Mouse (Mus musculus) C2C12 (cell line): ENCODE data around the gene Mapk13.

Experiments used
- CTCF ChIP-seq: IDR thresholded peaks from one replicate; pipeline ENCODE4 v1.5.1; 2011; ENCODE audit not compliant: control insufficient read depth, insufficient read depth, insufficient read length
- FOSL1 ChIP-seq: IDR thresholded peaks from one replicate; pipeline ENCODE4 v1.8.0; 2011; ENCODE audit warnings: mild to moderate bottlenecking, low read length; ENCODE audit not compliant: poor library complexity, insufficient read depth, severe bottlenecking
- MAX ChIP-seq: IDR thresholded peaks from one replicate; pipeline ENCODE4 v1.6.1; 2011; ENCODE audit warnings: mild to moderate bottlenecking, control low read depth
- MYOD1 ChIP-seq: IDR thresholded peaks from one replicate; pipeline ENCODE4 v1.6.1; 2011; ENCODE audit warnings: low read depth; ENCODE audit not compliant: control insufficient read depth, insufficient read length
- MYOG ChIP-seq: IDR thresholded peaks from one replicate; pipeline ENCODE4 v1.6.1; 2011; ENCODE audit not compliant: control insufficient read depth, insufficient read length; ENCODE audit errors: extremely low read depth

DNA sequence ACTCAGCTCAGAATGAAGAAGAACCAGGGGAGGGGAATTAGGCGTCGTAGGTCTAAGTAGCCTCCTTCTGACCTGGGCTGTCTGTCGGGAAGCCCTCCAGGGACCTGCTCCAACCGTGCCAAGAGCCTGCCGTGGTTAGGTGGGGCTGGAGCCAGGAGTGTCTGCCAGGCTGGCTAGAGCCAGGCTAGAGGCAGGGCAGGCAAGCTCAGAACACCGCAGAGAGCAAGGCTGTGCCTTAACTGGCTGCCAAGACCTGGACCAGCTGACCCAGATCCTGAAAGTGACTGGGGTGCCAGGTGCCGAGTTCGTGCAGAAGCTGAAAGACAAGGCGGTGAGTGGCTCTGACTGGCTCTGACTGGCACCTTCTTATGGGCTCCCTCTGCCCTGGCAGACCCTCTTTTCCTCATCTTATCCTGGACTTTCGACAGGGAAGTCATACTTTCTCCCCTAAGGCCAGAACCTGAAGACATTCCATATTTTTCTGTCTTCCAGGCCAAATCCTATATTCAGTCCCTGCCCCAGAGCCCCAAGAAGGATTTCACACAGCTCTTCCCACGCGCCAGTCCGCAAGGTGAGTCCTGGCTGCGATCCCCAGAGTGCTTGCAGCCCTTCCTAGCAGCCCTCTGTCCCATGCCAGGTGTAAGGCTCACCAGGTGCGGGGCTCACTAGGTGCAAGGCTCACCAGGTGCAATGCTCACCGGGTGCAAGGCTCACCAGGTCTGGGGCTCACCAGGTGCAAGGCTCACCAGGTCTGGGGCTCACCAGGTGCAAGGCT is 8.3 kb downstream of the Mapk13 start:
- TF ChIP-seq CTCF (no peak), MYOD1 (no peak), MAX (no peak), FOSL1 (no peak), MYOG (no peak)
